Mouse (Mus musculus) lung, embryonic 16.5 days (tissue): Measurements from ENCODE around the gene E130308A19Rik. TPM values are rescaled to one million over a fixed set of nuclear protein-coding genes. Genes with fewer than 3 reads are reported as not detected.

Experiments used
- ATAC-seq: fragments of 200-750 bp; cut with Nextera tagmentation; 2 replicates; pipeline ENCODE4 v1.8.0; 2017; ENCODE audit warnings: low read depth, mild to moderate bottlenecking, moderate library complexity
- H3K27ac ChIP-seq: fragments of 300-500 bp; sonication (generic); 2 replicates; pipeline ENCODE4 v1.5.1; 2014; ENCODE audit warnings: mild to moderate bottlenecking, control low read depth, low read length
- H3K27me3 ChIP-seq: fragments of 300-500 bp; sonication (generic); 2 replicates; pipeline ENCODE4 v1.6.1; 2014; ENCODE audit warnings: low read depth, low read length, mixed read lengths; ENCODE audit not compliant: control insufficient read depth, insufficient read depth
- H3K36me3 ChIP-seq: fragments of 300-500 bp; sonication (generic); 2 replicates; pipeline ENCODE4 v1.6.1; 2014; ENCODE audit warnings: low read length; ENCODE audit not compliant: control insufficient read depth, insufficient read depth
- H3K4me1 ChIP-seq: fragments of 300-500 bp; sonication (generic); replicated peaks from 2 replicates; pipeline ENCODE4 v1.6.1; 2014; ENCODE audit warnings: low read length, mixed read lengths; ENCODE audit not compliant: control insufficient read depth, insufficient read depth
- H3K4me2 ChIP-seq: fragments of 300-500 bp; sonication (generic); 2 replicates; pipeline ENCODE4 v1.6.1; 2014; ENCODE audit warnings: low read depth, low read length, control low read depth
- H3K4me3 ChIP-seq: fragments of 300-500 bp; sonication (generic); 2 replicates; pipeline ENCODE4 v1.5.1; 2014; ENCODE audit warnings: mild to moderate bottlenecking, low read length, control low read depth
- H3K9ac ChIP-seq: fragments of 300-500 bp; sonication (generic); 2 replicates; pipeline ENCODE4 v1.6.1; 2014; ENCODE audit warnings: low read length, control low read depth
- H3K9me3 ChIP-seq: fragments of 300-500 bp; sonication (generic); 2 replicates; pipeline ENCODE4 v1.6.1; 2016; ENCODE audit warnings: low read length; ENCODE audit not compliant: control insufficient read depth
- WGBS: fragments of 180-500 bp; shearing (Covaris S2); extraction: QIAGEN DNeasy Blood & Tissue Kit; methylation state at CpG from one replicate; pipeline ENCODE4 v1.1.7; 2014; 5-methylcytosine and 5-hydroxymethylcytosine counted together
- polyA plus RNA-seq: library from polyadenylated mRNA; unstranded; fragments of >200 nt; fragmentation: Nextera tagmentation; extraction: Ambion mirVana; gene quantifications from 2 replicates; pipeline ENCODE4 v1.2.1, GENCODE M21; 2015

Gene E130308A19Rik
- polyA plus RNA-seq, 1 experiment from 2014 or later, result 21.1 TPM

DNA sequence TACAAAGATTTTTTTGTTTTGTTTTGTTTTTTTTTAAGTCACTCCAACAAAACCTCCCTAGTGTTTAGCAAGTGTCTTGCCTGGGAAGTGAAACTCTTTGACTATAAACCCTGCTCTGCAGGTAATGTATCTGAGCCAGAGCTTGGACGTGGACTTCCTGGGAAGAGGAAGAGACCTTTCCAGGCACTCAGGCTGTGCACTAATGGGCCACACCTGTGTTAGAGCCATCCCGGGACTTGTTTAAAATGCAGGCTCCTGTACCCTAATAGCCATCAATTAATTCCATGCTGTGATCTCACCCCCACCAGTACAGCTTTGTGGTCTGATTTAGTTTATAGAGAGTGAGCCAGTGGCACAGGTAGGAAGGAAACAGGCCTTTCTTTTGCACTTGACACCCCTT is 86.9 kb downstream of the E130308A19Rik start:
- H3K9me3 ChIP-seq, result no peaks in the 10 kb centered on the region
- no peak overlapping the region for H3K9ac ChIP-seq
- no peaks in the 10 kb centered on the region for H3K27me3 ChIP-seq
- ATAC-seq, result no peak
- H3K27ac ChIP-seq, result no peak overlapping the region
- no peak overlapping the region for H3K4me2 ChIP-seq
- H3K4me1 ChIP-seq, result peaks cover 8% of the 10 kb centered on the region; the same call in 1 of the 2 replicates
- WGBS, result 65% methylated on average over 2 of the region's 2 CpGs
- no peaks in the 10 kb centered on the region for H3K36me3 ChIP-seq
- H3K4me3 ChIP-seq, result no peak overlapping the region

- peaks cover 8% of the 10 kb centered on the region; the same call in 1 of the 2 replicates for H3K4me1 ChIP-seq
- no peaks in the 10 kb centered on the region for H3K9me3 ChIP-seq
- ATAC-seq, result no peak
- H3K27ac ChIP-seq, result no peak overlapping the region
- 57% methylated on average over 6 of the region's 6 CpGs for WGBS
- H3K27me3 ChIP-seq, result no peaks in the 10 kb centered on the region
- H3K36me3 ChIP-seq, result no peaks in the 10 kb centered on the region
- H3K4me2 ChIP-seq, result no peak overlapping the region
- H3K4me3 ChIP-seq, result no peak overlapping the region
- H3K9ac ChIP-seq, result no peak overlapping the region
Observed at GRCm38 (mm10) chr4:59714472-59714871, 88.5 kb downstream of the E130308A19Rik start.

DNA sequence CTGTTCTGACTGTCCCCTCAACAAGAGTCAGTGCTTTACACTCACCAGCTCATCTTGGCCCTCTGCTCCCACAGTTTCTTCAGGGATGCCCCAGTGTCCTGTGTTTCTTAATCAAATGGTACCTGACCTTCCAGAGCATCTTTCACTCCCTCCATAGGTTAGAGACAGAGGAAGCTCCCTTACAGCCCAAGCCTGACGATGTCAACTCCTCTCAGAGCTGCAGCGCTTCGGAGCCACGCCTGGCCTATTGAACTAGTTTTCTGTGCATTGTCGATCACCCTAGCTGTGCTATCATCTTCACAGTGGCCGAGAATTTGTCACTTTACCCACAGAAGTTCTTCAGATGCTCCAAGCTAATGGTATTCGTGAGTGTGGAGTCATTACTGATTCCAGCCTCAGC is 88.9 kb downstream of the E130308A19Rik start:
- no peaks in the 10 kb centered on the region for H3K27me3 ChIP-seq

GRCm38 (mm10) chr4:59715531-59715930 is 89.5 kb downstream of the E130308A19Rik start:
- Histone ChIP-seq H3K36me3 (no peaks in the 10 kb centered on the region; the same call in 1 of the 2 replicates), H3K9me3 (no peaks in the 10 kb centered on the region), H3K9ac (no peak overlapping the region), H3K4me2 (no peak overlapping the region), H3K27me3 (no peaks in the 10 kb centered on the region), H3K4me1 (peaks cover 8% of the 10 kb centered on the region; the same call in 1 of the 2 replicates), H3K27ac (no peak overlapping the region), H3K4me3 (no peak overlapping the region)
- 91% methylated on average over 3 of the region's 3 CpGs for WGBS
- no peak for ATAC-seq

More for the DNA sequence above, 88.9 kb downstream of the E130308A19Rik start:
- Histone ChIP-seq H3K9ac (no peak overlapping the region), H3K9me3 (no peaks in the 10 kb centered on the region), H3K4me2 (no peak overlapping the region), H3K4me3 (no peak overlapping the region), H3K36me3 (no peaks in the 10 kb centered on the region; the same call in 1 of the 2 replicates), H3K27ac (no peak overlapping the region), H3K4me1 (peaks cover 8% of the 10 kb centered on the region; the same call in 1 of the 2 replicates)
- 77% methylated on average over 7 of the region's 7 CpGs for WGBS
- no peak for ATAC-seq

- Histone ChIP-seq H3K27ac (no peak overlapping the region), H3K9ac (no peak overlapping the region), H3K9me3 (no peaks in the 10 kb centered on the region), H3K4me2 (no peak overlapping the region), H3K36me3 (no peaks in the 10 kb centered on the region; the same call in 1 of the 2 replicates), H3K27me3 (no peaks in the 10 kb centered on the region), H3K4me1 (peaks cover 4% of the 10 kb centered on the region; the same call in 1 of the 2 replicates), H3K4me3 (no peak overlapping the region)
- WGBS, result 40% methylated on average over 4 of the region's 4 CpGs
- ATAC-seq, result peak; percentile 74
Observed at GRCm38 (mm10) chr4:59717349-59717748, 91.3 kb downstream of the E130308A19Rik start.

GRCm38 (mm10) chr4:59718542-59718941 is 92.5 kb downstream of the E130308A19Rik start:
- no peak overlapping the region for H3K4me2 ChIP-seq
- H3K4me3 ChIP-seq, result no peak overlapping the region
- no peaks in the 10 kb centered on the region; the same call in 1 of the 2 replicates for H3K36me3 ChIP-seq
- no peak overlapping the region for H3K27ac ChIP-seq
- no peak overlapping the region for H3K9ac ChIP-seq
- no peak for ATAC-seq
- no peaks in the 10 kb centered on the region for H3K9me3 ChIP-seq
- 47% methylated on average over 8 of the region's 8 CpGs for WGBS
- H3K27me3 ChIP-seq, result no peaks in the 10 kb centered on the region
- peaks cover 4% of the 10 kb centered on the region; the same call in 1 of the 2 replicates for H3K4me1 ChIP-seq

GRCm38 (mm10) chr4:59719481-59720355 is 93.7 kb downstream of the E130308A19Rik start:
- no peak overlapping the region for H3K4me3 ChIP-seq
- H3K4me1 ChIP-seq, result peaks cover 4% of the 10 kb centered on the region; the same call in 1 of the 2 replicates
- no peak overlapping the region for H3K4me2 ChIP-seq
- ATAC-seq, result no peak
- H3K27me3 ChIP-seq, result no peaks in the 10 kb centered on the region
- 88% methylated on average over 32 of the region's 32 CpGs for WGBS
- H3K36me3 ChIP-seq, result no peaks in the 10 kb centered on the region; the same call in 1 of the 2 replicates
- H3K27ac ChIP-seq, result no peak overlapping the region
- no peaks in the 10 kb centered on the region for H3K9me3 ChIP-seq
- H3K9ac ChIP-seq, result no peak overlapping the region

GRCm38 (mm10) chr4:59721811-59722210 is 95.8 kb downstream of the E130308A19Rik start:
- H3K36me3 ChIP-seq, result no peaks in the 10 kb centered on the region; the same call in 1 of the 2 replicates
- WGBS, result 76% methylated on average over 3 of the region's 3 CpGs
- no peaks in the 10 kb centered on the region for H3K9me3 ChIP-seq
- H3K4me3 ChIP-seq, result no peak overlapping the region
- no peak overlapping the region for H3K4me2 ChIP-seq
- H3K4me1 ChIP-seq, result peaks cover 4% of the 10 kb centered on the region; the same call in 1 of the 2 replicates
- H3K27me3 ChIP-seq, result no peaks in the 10 kb centered on the region
- no peak overlapping the region for H3K9ac ChIP-seq
- ATAC-seq, result no peak
- no peak overlapping the region for H3K27ac ChIP-seq

DNA sequence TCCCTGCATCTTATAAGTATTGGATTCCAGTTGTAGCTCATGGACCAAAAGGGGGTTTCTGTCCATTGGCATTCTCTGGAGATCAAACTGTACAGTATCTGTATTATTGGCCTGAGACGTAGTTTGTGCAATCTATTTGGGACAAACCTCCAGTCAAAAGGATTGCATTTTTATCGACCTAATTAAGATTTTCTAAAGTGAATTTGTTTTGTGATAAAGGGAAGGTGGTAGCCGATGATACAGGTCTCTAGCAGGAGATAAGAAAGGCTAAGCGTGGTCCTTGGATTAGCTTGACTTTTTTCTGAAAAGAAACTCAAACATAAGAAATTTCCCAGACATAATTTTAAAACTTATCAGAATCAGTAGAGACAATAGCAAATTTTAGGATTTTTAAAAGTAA is 99.6 kb downstream of the E130308A19Rik start:
- Histone ChIP-seq H3K4me2 (no peak overlapping the region), H3K9ac (no peak overlapping the region), H3K4me3 (no peak overlapping the region), H3K9me3 (no peaks in the 10 kb centered on the region), H3K4me1 (no peaks in the 10 kb centered on the region), H3K27ac (no peak overlapping the region), H3K36me3 (no peaks in the 10 kb centered on the region), H3K27me3 (no peaks in the 10 kb centered on the region)
- 70% methylated on average over 4 of the region's 4 CpGs for WGBS
- no peak for ATAC-seq
